Mouse (Mus musculus): Measurements from ENCODE around the gene Wfs1.

- TF ChIP-seq POLR2A (IDR thresholded peaks at IDR 0.05; ENCODE audit: insufficient read depth, low read depth, low read length): no peak
- no peak for TF ChIP-seq EP300 (IDR thresholded peaks at IDR 0.05; ENCODE audit: insufficient read depth, low read depth, low read length)
Observed at GRCm38 (mm10) chr5:36990631-36991350, 1.8 kb upstream of the Wfs1 start.
